19 mouse cellular contexts compared by ENCODE assay signal in genomic region chr7:83732781-83733180, GRCm38 (mm10). TPM values are rescaled to one million over a fixed set of nuclear protein-coding genes. Genes with fewer than 3 reads are reported as not detected.
A peak's percentile ranks its signal among the peaks of the same experiment; 100 is the strongest.
DNase-seq lines count a peak whose midpoint lies in the region; ATAC-seq and TF ChIP-seq lines count a peak whose summit lies in the region.
"Had no signal": no experiment of that assay in that cellular context is flagged by ENCODE, and none has a peak within 500 bp of the region (broad histone marks: within the 10 kb centered on the region; RNA-seq: fewer than 3 reads in every experiment).

No protein-coding gene starts in this region.

- DNase-seq in heart, adult 11 months = peak; percentile 46
- DNase-seq in heart, adult 2 months = no peak
- peak; percentile 18 for DNase-seq in intestine, embryonic 14.5 days (ENCODE audit: low spot score)
- peak; percentile 70 for DNase-seq in midbrain, embryonic 11.5 days (ENCODE audit: low spot score, missing footprints)
- DNase-seq: adrenal gland, adult 2 months; adrenal gland, postnatal 14 days; gastrocnemius, postnatal 25 days; heart, postnatal 14 days; heart, postnatal 4 days had no signal

- TF ChIP-seq CTCF in heart, adult 2 months (IDR thresholded peaks at IDR 0.05) = no peak

- no peak overlapping the region for H3K4me2 ChIP-seq in intestine, embryonic 14.5 days (ENCODE audit: low read length)
- no peak overlapping the region for H3K4me2 ChIP-seq in intestine, embryonic 15.5 days (replicated peaks)
- H3K4me2 ChIP-seq in midbrain, embryonic 11.5 days = no peak overlapping the region
- H3K4me2 ChIP-seq in midbrain, embryonic 15.5 days = no peak overlapping the region
- H3K4me2 ChIP-seq: heart, embryonic 13.5 days; hindbrain, embryonic 12.5 days; hindbrain, embryonic 15.5 days had no signal

- H3K27me3 ChIP-seq in heart, adult 2 months (ENCODE audit: control insufficient read depth, insufficient read depth, low read length) = peaks cover 1% of the 10 kb centered on the region; the same call in 1 of the 2 replicates
- H3K27me3 ChIP-seq in intestine, embryonic 14.5 days (replicated peaks; ENCODE audit: control insufficient read depth, insufficient read depth, low read length) = no peaks in the 10 kb centered on the region
- no peaks in the 10 kb centered on the region for H3K27me3 ChIP-seq in intestine, embryonic 15.5 days (replicated peaks)
- H3K27me3 ChIP-seq in midbrain, embryonic 11.5 days (ENCODE audit: control insufficient read depth, insufficient read depth, low read length) = no peaks in the 10 kb centered on the region
- H3K27me3 ChIP-seq in midbrain, embryonic 15.5 days (replicated peaks) = no peaks in the 10 kb centered on the region
- H3K27me3 ChIP-seq: heart, embryonic 13.5 days; hindbrain, embryonic 12.5 days; hindbrain, embryonic 15.5 days had no signal

- no peak overlapping the region for H3K4me3 ChIP-seq in heart, adult 2 months
- H3K4me3 ChIP-seq in intestine, embryonic 14.5 days (ENCODE audit: low read depth, low read length) = no peak overlapping the region
- H3K4me3 ChIP-seq in intestine, embryonic 15.5 days (replicated peaks) = no peak overlapping the region
- H3K4me3 ChIP-seq in midbrain, embryonic 11.5 days (ENCODE audit: low read depth, low read length) = no peak overlapping the region
- H3K4me3 ChIP-seq in midbrain, embryonic 15.5 days = no peak overlapping the region
- H3K4me3 ChIP-seq: forebrain, embryonic 10.5 days; heart, embryonic 13.5 days; hindbrain, embryonic 12.5 days; hindbrain, embryonic 15.5 days had no signal

- TF ChIP-seq EP300 in heart, adult 2 months (IDR thresholded peaks at IDR 0.05; ENCODE audit: insufficient read depth, low read depth, low read length) = no peak

- H3K36me3 ChIP-seq in heart, adult 2 months (ENCODE audit: control insufficient read depth, insufficient read depth, low read length) = no peaks in the 10 kb centered on the region
- H3K36me3 ChIP-seq in intestine, embryonic 14.5 days (ENCODE audit: control insufficient read depth, insufficient read depth, low read length) = no peaks in the 10 kb centered on the region
- no peaks in the 10 kb centered on the region for H3K36me3 ChIP-seq in intestine, embryonic 15.5 days
- H3K36me3 ChIP-seq in midbrain, embryonic 11.5 days (ENCODE audit: control insufficient read depth, insufficient read depth, low read length) = no peaks in the 10 kb centered on the region
- H3K36me3 ChIP-seq in midbrain, embryonic 15.5 days (replicated peaks) = no peaks in the 10 kb centered on the region
- H3K36me3 ChIP-seq: forebrain, embryonic 10.5 days; heart, embryonic 13.5 days; hindbrain, embryonic 12.5 days; hindbrain, embryonic 15.5 days had no signal

- H3K79me2 ChIP-seq in heart, adult 2 months (replicated peaks; ENCODE audit: control insufficient read depth, insufficient read depth, low read length) = no peaks in the 10 kb centered on the region

- 91% methylated on average over 3 of the region's 3 CpGs for WGBS in heart, adult 2 months
- 92% methylated on average over 3 of the region's 3 CpGs for WGBS in intestine, embryonic 14.5 days
- 89% methylated on average over 3 of the region's 3 CpGs for WGBS in intestine, embryonic 15.5 days
- WGBS in midbrain, embryonic 11.5 days = 84% methylated on average over 3 of the region's 3 CpGs
- 91% methylated on average over 3 of the region's 3 CpGs for WGBS in midbrain, embryonic 15.5 days

- H3K4me1 ChIP-seq in heart, adult 2 months (ENCODE audit: control insufficient read depth, insufficient read depth, low read length) = no peaks in the 10 kb centered on the region
- 0 out of 2 replicates have a peak, but pooled peaks cover under 1% of the 10 kb centered on the region for H3K4me1 ChIP-seq in intestine, embryonic 14.5 days (replicated peaks; ENCODE audit: control insufficient read depth, insufficient read depth, low read length)
- H3K4me1 ChIP-seq in intestine, embryonic 15.5 days (replicated peaks) = no peaks in the 10 kb centered on the region
- H3K4me1 ChIP-seq in midbrain, embryonic 11.5 days (ENCODE audit: control insufficient read depth, insufficient read depth, low read length) = no peaks in the 10 kb centered on the region
- H3K4me1 ChIP-seq in midbrain, embryonic 15.5 days = no peaks in the 10 kb centered on the region
- H3K4me1 ChIP-seq: heart, embryonic 13.5 days; hindbrain, embryonic 15.5 days had no signal

- no peak overlapping the region for H3K9ac ChIP-seq in heart, adult 2 months (ENCODE audit: low read depth, low read length)
- no peak overlapping the region for H3K9ac ChIP-seq in intestine, embryonic 14.5 days (ENCODE audit: low read length)
- no peak overlapping the region for H3K9ac ChIP-seq in intestine, embryonic 15.5 days
- no peak overlapping the region for H3K9ac ChIP-seq in midbrain, embryonic 11.5 days (ENCODE audit: low read length)
- no peak overlapping the region for H3K9ac ChIP-seq in midbrain, embryonic 15.5 days
- H3K9ac ChIP-seq: heart, embryonic 13.5 days; hindbrain, embryonic 12.5 days; hindbrain, embryonic 15.5 days had no signal

- TF ChIP-seq POLR2A in heart, adult 2 months (IDR thresholded peaks at IDR 0.05; ENCODE audit: insufficient read depth, low read depth, low read length) = no peak

- H3K9me3 ChIP-seq in intestine, embryonic 14.5 days (ENCODE audit: control insufficient read depth, low read length) = no peaks in the 10 kb centered on the region
- no peaks in the 10 kb centered on the region for H3K9me3 ChIP-seq in intestine, embryonic 15.5 days
- no peaks in the 10 kb centered on the region for H3K9me3 ChIP-seq in midbrain, embryonic 11.5 days (ENCODE audit: control insufficient read depth, low read length)
- no peaks in the 10 kb centered on the region for H3K9me3 ChIP-seq in midbrain, embryonic 15.5 days
- H3K9me3 ChIP-seq: forebrain, embryonic 10.5 days; heart, embryonic 13.5 days; hindbrain, embryonic 12.5 days; hindbrain, embryonic 15.5 days had no signal

- intact Hi-C loops in heart, adult 2 months (cut with DNase I) = no loop called here

- H3K27ac ChIP-seq in heart, adult 2 months = no peak overlapping the region
- no peak overlapping the region for H3K27ac ChIP-seq in intestine, embryonic 14.5 days (ENCODE audit: low read depth)
- H3K27ac ChIP-seq in intestine, embryonic 15.5 days = no peak overlapping the region
- no peak overlapping the region for H3K27ac ChIP-seq in midbrain, embryonic 11.5 days (ENCODE audit: low read depth, low read length)
- no peak overlapping the region for H3K27ac ChIP-seq in midbrain, embryonic 15.5 days
- H3K27ac ChIP-seq: forebrain, embryonic 10.5 days; heart, embryonic 13.5 days; hindbrain, embryonic 12.5 days; hindbrain, embryonic 15.5 days had no signal

- ATAC-seq in intestine, embryonic 14.5 days (replicated peaks; ENCODE audit: low FRiP score, low TSS enrichment, low read depth) = no peak
- ATAC-seq in intestine, embryonic 15.5 days = no peak
- ATAC-seq in midbrain, embryonic 11.5 days (ENCODE audit: low FRiP score) = no peak
- ATAC-seq in midbrain, embryonic 15.5 days (replicated peaks) = no peak
- ATAC-seq: CD4-positive, CD25-positive, alpha-beta regulatory T cell, adult 4 months; forebrain, embryonic 14.5 days; intestine, postnatal 0 days had no signal

RNA-seq across cellular contexts. Expression of gene Il16, which starts 12.7 kb away (rescaled TPM):
- 1 to 10 TPM; 5.6 to 7.6 TPM for total RNA-seq in heart, adult 2 months (2021)
- polyA plus RNA-seq in heart, adult 2 months (2012; rRNA removed) = 6.1 and 8.0 TPM in 2 replicates
- polyA plus RNA-seq in intestine, embryonic 14.5 days (2014; fragmentation: Nextera tagmentation; extraction: Ambion mirVana) = 3.4 and 3.7 TPM in 2 replicates
- polyA plus RNA-seq in intestine, embryonic 15.5 days (2015; fragmentation: Nextera tagmentation; extraction: Ambion mirVana) = 3.9 and 4.5 TPM in 2 replicates
- polyA plus RNA-seq in midbrain, embryonic 11.5 days (2014; fragmentation: Nextera tagmentation; extraction: Ambion mirVana) = 1.0 and 1.1 TPM in 2 replicates
- polyA plus RNA-seq in midbrain, embryonic 15.5 days (2015; fragmentation: Nextera tagmentation; extraction: Ambion mirVana) = 0.93 and 1.3 TPM in 2 replicates
- polyA plus RNA-seq: C2C12 had no signal

Comparison
In these comparisons a context has a peak if more than half of its experiments do, and no peak if none do; other contexts are left out.
1. DNase-seq: peak in heart, adult 11 months (single experiment), intestine, embryonic 14.5 days (single experiment) and midbrain, embryonic 11.5 days (single experiment); none in heart, adult 2 months (0 of 2).